Mouse (Mus musculus) intestine, postnatal 0 days (tissue): ENCODE measurements at regions not wholly inside any gene's neighbourhood (a gene's known extent, or its start where the extent isn't known, plus 50 kb on each side); places are given as distances from the start of the nearest gene placed in this dataset.
A peak's percentile ranks its signal among the peaks of the same experiment; 100 is the strongest.

ENCODE experiments used
- ATAC-seq: fragments of 200-750 bp; cut with Nextera tagmentation; 2 replicates; pipeline ENCODE4 v1.8.0; 2017; ENCODE audit warnings: mild to moderate bottlenecking, moderate TSS enrichment, moderate library complexity
- H3K27ac ChIP-seq: fragments of 300-500 bp; sonication (generic); 2 replicates; pipeline ENCODE4 v1.5.1; 2014; ENCODE audit warnings: mild to moderate bottlenecking, low read depth, low read length, moderate library complexity
- H3K27me3 ChIP-seq: fragments of 300-500 bp; sonication (generic); replicated peaks from 2 replicates; pipeline ENCODE4 v1.6.1; 2014; ENCODE audit warnings: low read length, mixed read lengths; ENCODE audit not compliant: control insufficient read depth, insufficient read depth
- H3K36me3 ChIP-seq: fragments of 300-500 bp; sonication (generic); 2 replicates; pipeline ENCODE4 v1.6.1; 2014; ENCODE audit warnings: mild to moderate bottlenecking, moderate library complexity; ENCODE audit not compliant: control insufficient read depth, insufficient read depth
- H3K4me1 ChIP-seq: fragments of 300-500 bp; sonication (generic); replicated peaks from 2 replicates; pipeline ENCODE4 v1.6.1; 2014; ENCODE audit warnings: antibody characterized with exemption, low read length, mixed read lengths; ENCODE audit not compliant: control insufficient read depth, insufficient read depth
- H3K4me2 ChIP-seq: fragments of 300-500 bp; sonication (generic); replicated peaks from 2 replicates; pipeline ENCODE4 v1.6.1; 2014; ENCODE audit warnings: low read depth, mild to moderate bottlenecking, moderate library complexity
- H3K4me3 ChIP-seq: fragments of 300-500 bp; sonication (generic); 2 replicates; pipeline ENCODE4 v1.5.1; 2014; ENCODE audit warnings: low read depth, low read length
- H3K9ac ChIP-seq: fragments of 300-500 bp; sonication (generic); 2 replicates; pipeline ENCODE4 v1.6.1; 2014; ENCODE audit warnings: mild to moderate bottlenecking, low read depth, low read length
- H3K9me3 ChIP-seq: fragments of 300-500 bp; sonication (generic); 2 replicates; pipeline ENCODE4 v1.6.1; 2016; ENCODE audit warnings: mixed run types; ENCODE audit not compliant: control insufficient read depth
- CTCF ChIP-seq: sonication (generic); IDR thresholded peaks from 2 replicates; pipeline ENCODE4 v1.5.1; 2016; ENCODE audit warnings: low read depth, mild to moderate bottlenecking, control low read depth, antibody characterized with exemption, moderate library complexity
- WGBS: fragments of 180-500 bp; shearing (Covaris S2); extraction: QIAGEN DNeasy Blood & Tissue Kit; methylation state at CpG from one replicate; pipeline ENCODE4 v1.1.7; 2014; 5-methylcytosine and 5-hydroxymethylcytosine counted together

- 35% methylated on average over 9 of the region's 9 CpGs for WGBS
- H3K4me2 ChIP-seq = peak overlapping the region; percentile 62
- H3K9me3 ChIP-seq = no peaks in the 10 kb centered on the region
- H3K36me3 ChIP-seq = no peaks in the 10 kb centered on the region
- no peak for TF ChIP-seq CTCF
- peaks cover 12% of the 10 kb centered on the region; the same call in 1 of the 2 replicates for H3K27me3 ChIP-seq
- H3K4me1 ChIP-seq = no peaks in the 10 kb centered on the region
- no peak for ATAC-seq
- H3K27ac ChIP-seq = no peak overlapping the region
- no peak overlapping the region for H3K9ac ChIP-seq
- peak overlapping the region; percentile 23; the same call in 1 of the 2 replicates for H3K4me3 ChIP-seq
Observed at GRCm38 (mm10) chr2:74300885-74301451, 278.3 kb downstream of the Lnpk start.

GRCm38 (mm10) chr2:74300366-74300791 is 278.9 kb downstream of the Lnpk start:
- no peak overlapping the region for H3K9ac ChIP-seq
- peak; percentile 87 for TF ChIP-seq CTCF
- H3K4me2 ChIP-seq = peak overlapping the region; percentile 62
- H3K4me3 ChIP-seq = peak overlapping the region; percentile 23
- 0 out of 2 replicates have a peak, but pooled peaks have one; percentile 47 for ATAC-seq
- no peaks in the 10 kb centered on the region for H3K36me3 ChIP-seq
- no peaks in the 10 kb centered on the region for H3K9me3 ChIP-seq
- H3K27ac ChIP-seq = no peak overlapping the region
- no peaks in the 10 kb centered on the region for H3K4me1 ChIP-seq
- WGBS = 4% methylated on average over 11 of the region's 11 CpGs
- H3K27me3 ChIP-seq = peaks cover 12% of the 10 kb centered on the region; the same call in 1 of the 2 replicates

GRCm38 (mm10) chr2:74292641-74293040 is 286.6 kb downstream of the Lnpk start:
- Histone ChIP-seq H3K4me1 (no peaks in the 10 kb centered on the region), H3K4me2 (no peak overlapping the region), H3K4me3 (no peak overlapping the region), H3K36me3 (no peaks in the 10 kb centered on the region), H3K27me3 (0 out of 2 replicates have a peak, but pooled peaks cover 4% of the 10 kb centered on the region), H3K9me3 (no peaks in the 10 kb centered on the region), H3K27ac (no peak overlapping the region), H3K9ac (no peak overlapping the region)
- no peak for TF ChIP-seq CTCF
- ATAC-seq = no peak
- 82% methylated on average over 7 of the region's 7 CpGs for WGBS

GRCm38 (mm10) chr2:74291416-74292396 is 287.5 kb downstream of the Lnpk start:
- Histone ChIP-seq H3K9me3 (no peaks in the 10 kb centered on the region), H3K36me3 (no peaks in the 10 kb centered on the region), H3K27ac (no peak overlapping the region), H3K4me3 (no peak overlapping the region), H3K4me1 (no peaks in the 10 kb centered on the region), H3K4me2 (no peak overlapping the region), H3K9ac (no peak overlapping the region), H3K27me3 (no peaks in the 10 kb centered on the region)
- 90% methylated on average over 8 of the region's 8 CpGs for WGBS
- no peak for ATAC-seq
- no peak for TF ChIP-seq CTCF

- Histone ChIP-seq H3K36me3 (no peaks in the 10 kb centered on the region), H3K4me1 (no peaks in the 10 kb centered on the region), H3K27ac (no peak overlapping the region), H3K4me2 (no peak overlapping the region), H3K27me3 (no peaks in the 10 kb centered on the region), H3K9ac (no peak overlapping the region), H3K4me3 (no peak overlapping the region), H3K9me3 (no peaks in the 10 kb centered on the region)
- TF ChIP-seq CTCF = no peak
- WGBS = 95% methylated on average over 4 of the region's 4 CpGs
- ATAC-seq = no peak
Observed at GRCm38 (mm10) chr2:74285624-74286023, 293.6 kb downstream of the Lnpk start.

GRCm38 (mm10) chr2:74264963-74265362 is 314.3 kb downstream of the Lnpk start:
- WGBS = 36% methylated on average over 6 of the region's 6 CpGs
- no peak overlapping the region for H3K9ac ChIP-seq
- 0 out of 2 replicates have a peak, but pooled peaks cover 2% of the 10 kb centered on the region for H3K4me1 ChIP-seq
- no peak overlapping the region for H3K4me2 ChIP-seq
- no peaks in the 10 kb centered on the region for H3K9me3 ChIP-seq
- peak; percentile 71 for ATAC-seq
- no peak overlapping the region for H3K27ac ChIP-seq
- no peaks in the 10 kb centered on the region for H3K27me3 ChIP-seq
- no peak overlapping the region for H3K4me3 ChIP-seq
- TF ChIP-seq CTCF = no peak
- H3K36me3 ChIP-seq = no peaks in the 10 kb centered on the region
